Mouse (Mus musculus) liver, adult (tissue): ENCODE results near the gene Mphosph8.

Experiments used
- GATA4 ChIP-seq: IDR thresholded peaks from 2 replicates; pipeline ENCODE4 v1.6.1; 2014; ENCODE audit warnings: mild to moderate bottlenecking, low read length; ENCODE audit not compliant: insufficient replicate concordance

Gene Mphosph8

DNA sequence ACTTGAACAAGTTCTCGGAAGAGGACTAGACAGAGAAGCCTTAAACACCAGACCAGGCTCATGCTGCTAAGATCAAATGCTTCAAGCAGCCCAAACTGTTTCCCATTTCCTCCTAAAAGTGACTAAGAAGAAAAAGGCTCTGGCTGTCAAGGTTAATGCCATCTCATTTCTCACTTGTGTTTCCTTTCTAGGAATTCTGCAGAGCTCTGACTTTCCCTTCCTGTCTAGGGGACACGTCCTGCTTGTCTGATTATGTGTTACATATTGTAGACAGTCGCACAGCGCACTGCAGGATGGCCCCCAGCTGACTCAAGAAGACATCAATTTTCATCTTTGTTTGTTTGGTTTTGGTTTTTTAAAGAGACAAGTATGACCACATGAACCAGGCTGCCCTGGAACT, 37.6 kb downstream of the Mphosph8 start:
- TF ChIP-seq GATA4 = no peak; the same call in 1 of the 2 replicates

DNA sequence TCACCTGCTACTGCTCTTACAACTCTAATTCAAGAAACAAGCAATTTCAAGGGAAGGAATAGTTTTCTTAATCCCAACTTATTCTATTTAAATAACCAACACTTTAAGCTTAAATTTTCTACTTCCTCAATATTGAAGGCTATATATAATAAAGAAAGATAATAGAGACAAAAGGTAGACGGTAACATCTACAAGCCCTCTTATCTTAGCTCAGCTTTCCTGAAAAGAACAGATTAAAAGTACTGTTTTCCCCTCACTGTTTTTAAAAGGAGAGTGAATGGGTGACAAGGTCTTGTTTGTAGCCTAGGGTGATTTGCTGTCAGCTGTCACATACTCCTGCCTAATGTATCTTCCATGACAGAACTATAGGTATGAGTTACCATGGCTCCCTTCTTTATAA, 58.4 kb downstream of the Mphosph8 start:
- TF ChIP-seq GATA4 = no peak

- no peak for TF ChIP-seq GATA4
Observed at GRCm38 (mm10) chr14:56740175-56740574, 72.1 kb downstream of the Mphosph8 start.
